Mouse (Mus musculus): ENCODE results near the gene Tbc1d2b.
A peak's percentile ranks its signal among the peaks of the same experiment; 100 is the strongest.

Gene Tbc1d2b

GRCm38 (mm10) chr9:90242855-90243254 lies 27.7 kb downstream of the Tbc1d2b start:
- DNase-seq (ENCODE audit: low read depth): peak; percentile 97

- DNase-seq (ENCODE audit: low read depth): peak; percentile 36
Measured at GRCm38 (mm10) chr9:90242291-90242690, 28.3 kb downstream of the Tbc1d2b start.

DNA sequence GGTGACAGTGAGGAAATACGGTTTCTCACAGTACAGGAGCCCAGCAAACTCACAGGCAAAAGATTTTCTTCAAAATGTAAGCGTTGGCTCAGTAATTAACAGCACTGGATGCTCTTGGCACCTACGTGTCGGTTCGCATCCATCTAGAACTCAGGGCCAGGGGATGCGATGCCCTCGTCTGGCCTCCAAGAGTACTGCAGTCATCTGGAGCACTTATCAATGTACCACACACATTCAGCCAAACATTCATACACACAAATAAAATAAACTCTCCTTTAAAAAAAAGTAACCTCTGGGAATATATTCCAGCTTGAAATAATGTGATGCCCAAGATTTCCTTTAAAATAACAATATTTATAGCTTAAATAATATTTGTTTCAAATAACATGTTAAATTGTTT lies 29.0 kb downstream of the Tbc1d2b start:
- peak; percentile 68 for DNase-seq (ENCODE audit: low read depth)

GRCm38 (mm10) chr9:90241041-90241440 lies 29.6 kb downstream of the Tbc1d2b start:
- DNase-seq (ENCODE audit: low read depth): peak; percentile 44

- DNase-seq (ENCODE audit: low read depth): no peak
Measured at GRCm38 (mm10) chr9:90240560-90240959, 30.0 kb downstream of the Tbc1d2b start.

- peak; percentile 93 for DNase-seq (ENCODE audit: low read depth)
Measured at GRCm38 (mm10) chr9:90237232-90238062, 33.2 kb downstream of the Tbc1d2b start.

DNA sequence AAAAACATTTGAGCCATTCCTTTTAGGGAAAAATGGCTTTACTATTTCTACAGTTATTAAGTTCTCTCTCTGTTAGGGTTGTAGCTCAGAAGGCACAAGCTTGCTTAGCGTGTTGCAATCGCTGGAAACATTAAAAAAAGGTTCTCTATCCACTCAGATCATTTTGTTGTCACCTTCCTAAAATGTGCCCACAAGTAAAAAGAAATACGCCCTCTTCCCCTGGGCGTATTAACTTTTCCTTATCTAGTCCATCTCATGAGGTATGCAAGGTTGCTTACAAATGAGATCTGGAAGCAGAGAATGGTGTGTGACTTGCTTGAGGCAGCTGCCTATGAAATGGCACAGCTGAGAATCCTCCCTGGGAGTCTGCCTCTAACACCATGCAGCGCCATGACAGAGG lies 33.8 kb downstream of the Tbc1d2b start:
- peak; percentile 65 for DNase-seq (ENCODE audit: low read depth)

DNA sequence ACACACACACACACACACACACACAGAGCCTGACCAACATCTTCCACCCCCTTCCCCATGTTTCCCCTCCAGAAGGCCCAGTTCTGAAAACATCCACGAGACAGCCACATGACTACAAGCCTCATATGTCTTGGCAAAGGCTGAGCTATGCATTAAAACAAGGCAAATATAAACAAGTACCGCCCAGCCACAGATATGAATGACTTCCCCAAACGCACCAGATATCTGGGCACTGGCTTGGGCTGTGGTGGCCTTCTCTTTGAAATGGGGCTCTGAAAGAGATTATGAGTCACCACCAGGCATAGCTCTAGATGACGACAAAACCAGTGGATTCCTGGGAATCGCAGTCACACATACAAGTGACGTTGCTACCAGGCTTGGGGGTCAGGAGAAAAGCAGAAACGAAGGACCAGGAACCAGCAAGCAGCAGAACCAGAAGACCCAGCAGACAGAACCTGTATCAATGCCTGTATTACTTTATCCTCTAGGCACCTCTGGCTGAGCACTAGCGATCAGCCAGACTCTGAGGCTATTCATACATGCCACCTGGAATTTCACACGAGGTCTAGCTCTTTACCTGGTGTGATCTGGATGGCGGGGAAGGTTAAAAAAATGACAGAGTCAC lies 35.2 kb downstream of the Tbc1d2b start:
- DNase-seq (ENCODE audit: low read depth): peak; percentile 88

- DNase-seq (ENCODE audit: low read depth): peak; percentile 60
Measured at GRCm38 (mm10) chr9:90234786-90235185, 35.8 kb downstream of the Tbc1d2b start.

DNA sequence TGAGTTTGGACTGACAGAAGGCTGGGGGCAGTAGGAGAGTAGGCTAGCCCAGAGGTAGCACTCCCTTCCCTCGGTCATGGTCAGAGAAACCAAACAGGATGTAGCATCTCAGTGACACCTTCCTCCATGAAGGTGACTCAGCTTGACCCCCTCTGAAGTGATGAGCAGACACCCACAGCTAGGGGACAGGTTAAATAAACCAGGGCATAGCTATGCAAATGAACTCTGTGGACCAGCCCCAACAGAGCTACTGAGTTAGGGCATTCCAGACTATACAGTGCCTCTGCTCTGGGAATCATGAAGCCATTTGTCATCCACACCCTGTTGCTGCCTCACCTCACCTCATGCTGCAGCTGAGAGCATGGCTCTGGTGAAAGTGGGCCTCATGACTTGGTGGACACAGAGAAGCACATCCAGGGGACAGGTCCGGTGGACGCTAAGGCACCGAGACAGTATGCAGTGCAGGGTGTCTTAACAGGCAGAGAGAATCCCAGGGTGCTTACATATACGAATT lies 36.6 kb downstream of the Tbc1d2b start:
- DNase-seq (ENCODE audit: low read depth): peak; percentile 41

GRCm38 (mm10) chr9:90232781-90233690 lies 37.6 kb downstream of the Tbc1d2b start:
- DNase-seq (ENCODE audit: low read depth): peak; percentile 72

DNA sequence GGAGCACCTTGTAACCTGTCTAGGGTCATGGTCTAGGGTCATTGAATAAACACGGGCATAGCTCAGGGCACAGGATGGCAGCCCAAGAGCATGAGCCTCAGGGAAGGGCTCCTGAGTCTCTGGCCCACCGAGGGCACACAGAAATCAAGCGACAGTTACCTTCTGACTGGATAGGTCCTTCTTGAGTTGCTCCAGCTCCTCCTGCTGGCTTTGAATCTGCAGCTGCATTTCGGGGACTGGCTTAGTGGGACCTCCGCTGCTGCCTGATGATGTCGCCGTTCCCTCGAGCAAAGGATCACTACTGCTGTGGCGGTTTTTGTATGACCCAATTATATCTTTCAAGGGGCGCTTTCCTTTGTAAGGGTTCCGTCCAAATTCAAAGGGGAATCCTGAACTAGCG lies 43.4 kb downstream of the Tbc1d2b start:
- no peak for DNase-seq (ENCODE audit: low read depth)

DNA sequence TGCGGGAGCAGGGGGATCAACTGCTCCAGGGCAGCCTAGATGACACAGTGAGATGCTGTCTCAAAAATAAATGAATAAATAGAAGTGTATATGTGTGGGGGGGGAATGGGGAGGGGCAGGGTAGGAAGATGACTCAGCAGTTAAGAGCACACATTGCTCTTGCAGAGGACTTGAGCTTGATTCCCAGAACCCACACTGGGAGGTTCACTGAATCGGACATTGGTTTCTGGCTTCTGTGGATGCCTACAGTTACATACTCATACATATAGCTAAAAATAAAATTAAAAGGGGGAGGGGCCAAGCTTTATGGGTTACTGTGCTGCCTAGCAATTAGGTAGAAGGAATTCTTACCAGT lies 43.9 kb downstream of the Tbc1d2b start:
- DNase-seq (ENCODE audit: low read depth): peak; percentile 42

DNA sequence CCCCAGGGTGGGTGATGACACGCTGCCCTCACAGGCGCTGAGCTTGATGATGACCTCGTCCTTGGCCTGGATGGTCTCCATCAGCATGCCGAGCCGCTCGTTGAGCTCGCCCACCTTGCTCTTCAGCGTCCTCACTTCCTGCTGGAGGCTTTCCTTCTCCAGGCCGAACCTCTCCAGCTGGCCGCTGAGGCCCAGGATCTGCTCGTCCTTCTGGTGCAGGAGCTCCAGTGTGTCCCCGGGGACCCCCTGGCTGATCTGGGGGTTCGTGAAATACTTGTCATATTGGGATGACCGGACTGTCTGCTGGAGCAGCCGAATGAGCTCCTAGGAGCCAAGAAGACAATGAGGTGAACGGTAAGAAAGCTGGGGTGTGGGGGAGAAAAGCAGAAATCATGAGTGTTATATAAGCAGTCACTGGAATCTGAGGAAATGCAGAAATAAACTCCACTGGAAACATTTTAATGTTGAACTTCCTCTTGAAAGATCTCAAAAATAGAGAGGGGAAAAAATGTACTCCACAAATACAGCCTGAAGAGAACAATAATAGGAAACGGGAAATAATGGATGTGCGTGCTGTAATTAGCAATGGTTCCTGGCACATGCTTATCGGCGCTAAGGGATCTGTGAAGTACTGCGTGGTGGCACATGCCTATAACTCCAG lies 44.4 kb downstream of the Tbc1d2b start:
- no peak for DNase-seq (ENCODE audit: low read depth)

DNA sequence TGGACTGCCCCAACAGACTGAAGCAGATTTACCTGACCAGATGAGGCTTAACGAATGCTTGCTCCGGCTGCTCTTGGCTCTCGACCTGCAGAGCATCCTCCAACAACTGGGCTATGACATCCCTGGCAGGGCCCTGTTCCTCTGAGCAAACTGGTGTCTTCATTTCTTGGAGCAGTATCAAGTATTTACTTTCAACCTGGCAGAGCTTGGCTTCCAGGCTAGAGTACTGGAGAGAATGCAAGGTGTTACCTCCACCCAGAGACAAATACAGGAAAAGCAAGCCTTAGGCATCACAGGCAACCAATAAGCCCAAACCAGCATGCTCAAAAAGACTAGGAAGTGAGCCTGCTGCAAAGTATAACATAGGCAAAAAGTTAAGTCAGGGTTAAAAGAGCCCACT lies 48.3 kb downstream of the Tbc1d2b start:
- DNase-seq (ENCODE audit: low read depth): no peak

DNA sequence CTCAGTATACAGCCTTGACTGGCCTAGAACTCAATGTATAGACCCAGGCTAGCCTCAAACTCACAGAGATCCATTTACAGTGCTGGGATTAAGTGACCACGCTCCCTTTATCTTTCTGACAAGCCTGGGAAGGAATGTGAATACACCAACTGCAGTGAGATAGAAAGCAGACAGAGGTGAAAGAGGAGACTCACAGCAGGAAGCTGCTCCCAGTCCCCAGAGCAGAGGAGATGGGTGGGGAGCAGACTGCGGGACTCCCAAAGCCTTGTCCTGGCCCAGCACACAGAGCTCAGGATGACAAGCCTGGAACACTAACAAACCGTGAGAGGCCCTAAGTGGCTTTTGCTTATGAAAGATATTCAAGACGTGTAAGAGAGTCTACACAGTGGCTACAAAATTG lies 53.1 kb downstream of the Tbc1d2b start:
- no peak for DNase-seq (ENCODE audit: low read depth)

- DNase-seq (ENCODE audit: low read depth): no peak
Measured at GRCm38 (mm10) chr9:90216259-90217001, 54.2 kb downstream of the Tbc1d2b start.

DNA sequence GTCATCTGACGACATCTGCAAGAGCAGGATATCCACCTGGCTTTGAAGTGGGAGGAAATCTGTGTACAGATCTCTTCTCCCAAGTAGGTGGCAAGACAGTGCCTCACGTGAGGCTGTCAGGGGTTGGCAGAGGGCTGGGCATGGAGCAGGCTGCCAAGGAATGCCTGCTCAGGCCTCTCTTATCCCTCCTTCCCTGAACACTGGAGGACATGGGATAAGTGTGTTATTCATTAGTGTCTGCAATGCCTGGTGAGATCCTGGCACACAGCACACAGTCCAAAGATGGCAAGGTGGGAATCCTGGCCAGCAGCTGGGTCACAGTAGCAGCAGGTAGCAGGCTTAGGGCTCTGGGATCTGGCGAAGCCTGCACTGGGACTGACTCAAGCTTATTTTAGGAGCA lies 57.5 kb downstream of the Tbc1d2b start:
- no peak for DNase-seq (ENCODE audit: low read depth)

- DNase-seq (ENCODE audit: low read depth): no peak
Measured at GRCm38 (mm10) chr9:90208655-90209054, 61.9 kb downstream of the Tbc1d2b start.

DNA sequence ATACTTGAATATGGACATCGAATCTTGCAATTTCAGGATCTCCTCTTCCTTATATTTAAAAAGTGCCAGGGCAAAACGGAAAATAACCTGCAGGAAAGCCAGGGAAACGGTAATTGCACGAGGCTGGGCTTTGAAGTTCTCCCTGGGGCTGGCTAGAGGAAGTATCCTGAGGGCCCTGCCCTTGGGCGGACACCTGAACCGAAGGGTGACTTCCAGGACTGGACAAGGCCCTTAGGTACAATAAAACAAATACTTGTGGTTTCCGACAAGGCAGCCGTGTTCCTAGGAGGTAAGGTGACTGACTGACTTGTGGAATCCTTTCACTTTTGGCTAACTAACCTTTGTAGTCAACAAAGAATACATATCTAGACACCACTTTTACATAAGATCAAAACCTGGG lies 62.8 kb downstream of the Tbc1d2b start:
- no peak for DNase-seq (ENCODE audit: low read depth)

- peak; percentile 79 for DNase-seq (ENCODE audit: low read depth)
Measured at GRCm38 (mm10) chr9:90206500-90206899, 64.1 kb downstream of the Tbc1d2b start.

Measured in 416B (cell line).